Mouse (Mus musculus) lung, embryonic 16.5 days (tissue): ENCODE measurements around the gene Gm10203. TPM values are rescaled to one million over a fixed set of nuclear protein-coding genes. Genes with fewer than 3 reads are reported as not detected.
"Not testable (repeated sequence)": the region's sequence is repeated elsewhere in the genome, so short reads cannot be mapped to it uniquely, and the experiment has no call there.

ENCODE experiments used
- ATAC-seq: fragments of 200-750 bp; cut with Nextera tagmentation; 2 replicates; pipeline ENCODE4 v1.8.0; 2017; ENCODE audit warnings: low read depth, mild to moderate bottlenecking, moderate library complexity
- H3K27ac ChIP-seq: fragments of 300-500 bp; sonication (generic); 2 replicates; pipeline ENCODE4 v1.5.1; 2014; ENCODE audit warnings: mild to moderate bottlenecking, control low read depth, low read length
- H3K27me3 ChIP-seq: fragments of 300-500 bp; sonication (generic); 2 replicates; pipeline ENCODE4 v1.6.1; 2014; ENCODE audit warnings: low read depth, low read length, mixed read lengths; ENCODE audit not compliant: control insufficient read depth, insufficient read depth
- H3K36me3 ChIP-seq: fragments of 300-500 bp; sonication (generic); 2 replicates; pipeline ENCODE4 v1.6.1; 2014; ENCODE audit warnings: low read length; ENCODE audit not compliant: control insufficient read depth, insufficient read depth
- H3K4me1 ChIP-seq: fragments of 300-500 bp; sonication (generic); replicated peaks from 2 replicates; pipeline ENCODE4 v1.6.1; 2014; ENCODE audit warnings: low read length, mixed read lengths; ENCODE audit not compliant: control insufficient read depth, insufficient read depth
- H3K4me2 ChIP-seq: fragments of 300-500 bp; sonication (generic); 2 replicates; pipeline ENCODE4 v1.6.1; 2014; ENCODE audit warnings: low read depth, low read length, control low read depth
- H3K4me3 ChIP-seq: fragments of 300-500 bp; sonication (generic); 2 replicates; pipeline ENCODE4 v1.5.1; 2014; ENCODE audit warnings: mild to moderate bottlenecking, low read length, control low read depth
- H3K9ac ChIP-seq: fragments of 300-500 bp; sonication (generic); 2 replicates; pipeline ENCODE4 v1.6.1; 2014; ENCODE audit warnings: low read length, control low read depth
- H3K9me3 ChIP-seq: fragments of 300-500 bp; sonication (generic); 2 replicates; pipeline ENCODE4 v1.6.1; 2016; ENCODE audit warnings: low read length; ENCODE audit not compliant: control insufficient read depth
- WGBS: fragments of 180-500 bp; shearing (Covaris S2); extraction: QIAGEN DNeasy Blood & Tissue Kit; methylation state at CpG from one replicate; pipeline ENCODE4 v1.1.7; 2014; 5-methylcytosine and 5-hydroxymethylcytosine counted together
- polyA plus RNA-seq: library from polyadenylated mRNA; unstranded; fragments of >200 nt; fragmentation: Nextera tagmentation; extraction: Ambion mirVana; gene quantifications from 2 replicates; pipeline ENCODE4 v1.2.1, GENCODE M21; 2015

Gm10203 gene
- polyA plus RNA-seq, 1 experiment from 2014 or later, result not detected

- peaks cover 21% of the 10 kb centered on the region for H3K36me3 ChIP-seq
- peaks cover 7% of the 10 kb centered on the region for H3K9me3 ChIP-seq
- 82% methylated on average over 1 of the region's 1 CpGs for WGBS
- H3K27ac ChIP-seq, result no peak overlapping the region
- H3K4me2 ChIP-seq, result no peak overlapping the region
- no peak overlapping the region for H3K9ac ChIP-seq
- H3K27me3 ChIP-seq, result no peaks in the 10 kb centered on the region
- no peak for ATAC-seq
- H3K4me3 ChIP-seq, result no peak overlapping the region
- H3K4me1 ChIP-seq, result no peaks in the 10 kb centered on the region
Measured at GRCm38 (mm10) chr6:149167672-149168071, 37.7 kb downstream of the Gm10203 start.

DNA sequence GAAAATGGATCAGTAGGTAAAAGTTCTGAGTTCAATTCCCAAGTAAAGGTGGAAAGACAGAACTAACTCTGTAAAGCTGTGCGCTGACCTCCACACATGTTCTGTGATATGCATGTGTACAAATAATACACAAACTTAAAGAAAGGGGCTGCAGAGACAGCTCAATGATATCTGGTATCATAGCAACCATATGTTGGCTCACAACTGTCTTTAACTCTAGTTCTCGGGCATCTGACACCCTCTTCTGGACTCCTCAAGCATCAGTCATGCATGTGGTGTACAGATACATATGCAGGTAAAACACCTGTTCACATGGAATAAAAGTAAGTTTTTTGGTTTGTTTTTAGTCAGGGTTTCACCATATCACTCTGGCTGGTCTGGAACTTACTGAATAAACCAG, 38.5 kb downstream of the Gm10203 start:
- Histone ChIP-seq H3K27me3 (no peaks in the 10 kb centered on the region), H3K4me3 (no peak overlapping the region), H3K9ac (no peak overlapping the region), H3K27ac (no peak overlapping the region), H3K36me3 (peaks cover 21% of the 10 kb centered on the region), H3K9me3 (peaks cover 7% of the 10 kb centered on the region), H3K4me2 (no peak overlapping the region), H3K4me1 (no peaks in the 10 kb centered on the region)
- WGBS, result 84% methylated on average over 2 of the region's 2 CpGs
- no peak for ATAC-seq

DNA sequence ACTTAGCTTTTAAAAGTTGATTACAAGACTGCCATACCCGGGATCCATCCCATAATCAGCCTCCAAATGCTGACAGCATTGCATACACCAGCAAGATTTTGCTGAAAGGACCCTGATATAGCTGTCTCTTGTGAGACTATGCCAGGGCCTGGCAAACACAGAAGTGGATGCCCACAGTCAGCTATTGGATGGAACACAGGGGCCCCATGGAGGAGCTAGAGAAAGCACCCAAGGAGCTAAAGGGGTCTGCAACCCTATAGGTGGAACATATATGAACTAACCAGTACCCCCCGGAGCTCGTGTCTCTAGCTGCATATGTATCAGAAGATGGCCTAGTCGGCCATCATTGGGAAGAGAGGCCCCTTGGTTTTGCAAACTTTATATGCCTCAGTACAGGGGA, 40.0 kb downstream of the Gm10203 start:
- not testable (repeated sequence) for H3K4me3 ChIP-seq, H3K27ac ChIP-seq, H3K9me3 ChIP-seq, H3K4me1 ChIP-seq, H3K4me2 ChIP-seq, ATAC-seq, H3K27me3 ChIP-seq, H3K9ac ChIP-seq
- 77% methylated on average over 4 of the region's 4 CpGs for WGBS
- peaks cover 21% of the 10 kb centered on the region for H3K36me3 ChIP-seq

DNA sequence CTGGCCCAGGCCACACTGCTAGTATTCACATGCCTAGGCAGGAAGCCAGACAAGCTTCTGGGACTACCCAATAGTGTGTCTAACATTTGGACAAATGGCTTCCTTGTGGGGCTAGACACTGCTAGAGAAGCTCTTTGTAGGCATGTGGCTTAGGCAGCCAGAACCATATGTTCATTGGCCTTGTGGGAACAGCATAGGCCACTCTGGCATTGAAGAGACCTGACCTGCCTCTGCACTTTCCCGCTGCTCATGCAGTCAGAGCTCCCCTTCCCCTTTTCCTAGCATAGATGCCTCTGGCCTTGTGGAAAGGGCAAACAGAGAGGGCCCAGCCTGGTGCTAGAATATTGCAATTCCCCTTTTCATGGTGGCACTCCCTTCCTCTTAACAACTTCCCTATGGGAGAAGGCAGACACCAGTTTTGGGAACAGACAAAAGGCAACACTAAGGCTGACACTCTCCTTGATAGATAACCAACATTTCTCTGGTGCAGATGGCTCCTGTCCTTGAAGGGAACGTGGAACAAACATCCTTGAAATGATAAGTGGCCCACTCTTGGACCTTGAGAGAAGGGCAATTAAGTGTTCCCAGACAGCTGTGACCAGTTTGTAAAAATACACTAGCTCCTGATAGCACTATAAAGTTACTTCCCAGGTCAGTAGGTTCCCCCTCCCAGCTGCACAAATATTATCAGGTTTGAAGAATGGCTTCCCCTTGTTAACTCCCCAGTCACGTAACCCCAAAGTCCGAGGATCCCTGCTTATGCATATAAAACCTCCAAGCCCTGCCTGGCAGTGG, 44.1 kb downstream of the Gm10203 start:
- Histone ChIP-seq H3K4me3 (no peak overlapping the region), H3K36me3 (peaks cover 17% of the 10 kb centered on the region), H3K4me2 (no peak overlapping the region), H3K27me3 (no peaks in the 10 kb centered on the region), H3K4me1 (no peaks in the 10 kb centered on the region), H3K27ac (no peak overlapping the region), H3K9ac (no peak overlapping the region), H3K9me3 (no peaks in the 10 kb centered on the region)
- WGBS, result 35% methylated on average over 4 of the region's 4 CpGs
- ATAC-seq, result peak; percentile 34; the same call in 1 of the 2 replicates

DNA sequence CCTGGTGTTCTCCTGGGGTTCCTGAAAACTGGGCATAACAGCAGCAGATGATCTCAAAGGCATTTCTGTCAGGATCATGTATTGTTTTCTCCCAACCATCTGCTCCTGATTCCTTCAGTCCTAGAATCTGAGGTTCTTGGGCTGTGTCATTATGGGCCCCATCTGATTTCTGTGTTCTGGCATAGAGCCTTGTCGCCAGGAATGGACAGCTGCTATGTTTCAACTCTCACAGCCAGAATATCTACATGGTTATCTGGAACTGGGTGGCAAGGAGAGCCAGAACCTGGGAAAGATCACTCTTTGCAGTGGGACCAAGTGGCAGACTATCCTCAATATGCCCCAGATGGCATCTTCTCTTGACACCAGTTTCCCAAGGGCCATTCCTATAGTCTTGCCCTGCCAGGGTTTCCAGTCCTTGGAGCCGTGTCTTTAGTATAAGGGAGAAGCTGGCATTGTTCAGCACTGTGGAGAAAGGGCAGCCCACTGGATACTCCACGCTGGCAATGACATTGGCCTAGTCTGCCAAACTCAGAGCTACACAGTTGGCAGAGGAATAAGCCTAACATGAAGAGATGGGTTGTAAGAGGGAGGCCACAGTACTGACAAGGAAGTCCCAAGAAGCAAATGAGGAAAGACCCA, 45.1 kb downstream of the Gm10203 start:
- Histone ChIP-seq H3K9ac (no peak overlapping the region), H3K4me2 (no peak overlapping the region), H3K27ac (no peak overlapping the region), H3K4me3 (no peak overlapping the region), H3K27me3 (no peaks in the 10 kb centered on the region), H3K4me1 (no peaks in the 10 kb centered on the region), H3K36me3 (peaks cover 23% of the 10 kb centered on the region), H3K9me3 (no peaks in the 10 kb centered on the region)
- 72% methylated on average over 3 of the region's 3 CpGs for WGBS
- peak; percentile 66 for ATAC-seq

DNA sequence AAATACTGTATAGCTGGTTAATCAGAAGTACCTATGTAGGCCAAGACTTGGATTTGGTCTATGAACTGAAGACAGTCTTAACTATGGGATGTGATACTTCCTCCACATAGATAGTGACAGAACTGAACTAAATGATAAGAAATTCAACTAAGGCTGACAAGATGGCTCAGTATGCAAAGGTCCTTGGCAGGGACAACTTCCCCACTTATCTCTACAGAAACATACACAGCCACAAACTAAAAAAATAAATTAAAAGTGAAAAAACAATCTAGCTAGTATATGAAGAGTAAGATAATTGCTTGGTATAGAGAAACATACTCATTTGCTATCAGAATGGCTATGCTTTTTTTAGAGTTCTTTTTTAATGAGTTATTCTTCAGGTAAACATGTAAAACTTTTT, 49.1 kb downstream of the Gm10203 start:
- no peak for ATAC-seq
- Histone ChIP-seq H3K9ac (no peak overlapping the region), H3K4me2 (no peak overlapping the region), H3K9me3 (no peaks in the 10 kb centered on the region; the same call in 1 of the 2 replicates), H3K27ac (no peak overlapping the region), H3K27me3 (no peaks in the 10 kb centered on the region), H3K4me1 (no peaks in the 10 kb centered on the region), H3K36me3 (peaks cover 40% of the 10 kb centered on the region), H3K4me3 (no peak overlapping the region)

Other genes starting within 250 kb of the Gm10203 start
- gene Caprin2, start 233.9 kb upstream of the Gm10203 start, polyA plus RNA-seq, result 14.9 and 15.2 TPM in 2 replicates
- 91.0 and 99.0 TPM in 2 replicates for gene Sinhcaf, start 183.7 kb upstream of the Gm10203 start, polyA plus RNA-seq
- gene Dennd5b, start 28.5 kb upstream of the Gm10203 start, polyA plus RNA-seq, result 5.2 and 5.3 TPM in 2 replicates
- 17.3 and 18.5 TPM in 2 replicates for gene Etfbkmt, start 9.7 kb downstream of the Gm10203 start, polyA plus RNA-seq
- 25.9 and 34.5 TPM in 2 replicates for gene Amn1, start 58.5 kb downstream of the Gm10203 start, polyA plus RNA-seq
- 46.7 and 49.0 TPM in 2 replicates for gene Resf1, start 179.2 kb downstream of the Gm10203 start, polyA plus RNA-seq